Mouse (Mus musculus): ENCODE data around the gene Gm14214. TPM values are rescaled to one million over a fixed set of nuclear protein-coding genes. Genes with fewer than 3 reads are reported as not detected.

Gene Gm14214
- polyA plus RNA-seq, 1 experiment from 2014 or later: not detected

DNA sequence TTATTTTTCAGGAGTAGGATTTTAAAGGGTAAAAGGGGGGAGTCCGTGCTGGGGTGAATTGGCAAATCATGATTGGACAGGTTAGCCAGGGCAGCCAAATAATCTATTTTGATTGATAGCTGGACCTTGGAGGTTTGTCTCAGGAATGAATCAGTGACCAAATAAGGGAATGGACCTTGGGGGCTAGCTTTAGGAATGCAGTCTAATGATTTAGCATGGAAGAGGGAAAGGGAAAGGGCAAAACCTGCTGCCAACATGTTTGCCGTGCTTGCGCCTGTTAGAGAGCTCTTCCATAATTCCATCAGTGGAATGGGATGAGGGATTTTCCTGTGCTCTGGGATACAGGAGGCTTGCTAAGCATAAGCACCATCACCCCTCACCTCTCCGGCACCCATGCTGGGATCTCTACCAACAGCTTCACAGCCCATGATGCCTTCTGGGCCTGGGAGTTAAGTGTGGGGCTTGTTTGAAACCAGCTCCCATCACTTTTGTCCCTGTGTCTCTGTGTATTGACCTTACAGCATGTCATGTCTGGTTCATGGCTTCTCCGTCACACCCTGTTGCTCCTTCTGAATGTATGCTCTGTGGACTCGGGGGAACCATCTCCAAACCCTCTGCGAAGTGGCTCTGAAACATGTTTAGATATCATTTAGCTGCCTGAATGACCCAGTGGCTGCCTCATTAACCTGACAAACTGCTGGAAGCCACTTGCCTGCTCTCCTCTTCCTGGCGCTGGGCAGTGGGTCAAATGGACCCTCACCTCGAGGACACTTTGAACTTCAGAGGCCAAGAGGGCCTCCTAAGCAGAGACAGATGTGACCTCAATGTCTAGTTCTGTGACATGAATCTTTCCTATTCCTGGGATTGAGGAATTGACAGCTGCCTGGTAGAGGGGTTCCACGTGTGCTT is 26.7 kb downstream of the Gm14214 start:
- ATAC-seq (ENCODE audit: low read depth): no peak
- no peaks in the 10 kb centered on the region for H3K36me3 ChIP-seq (ENCODE audit: control insufficient read depth, insufficient read depth)
- no peaks in the 10 kb centered on the region for H3K9me3 ChIP-seq (replicated peaks; ENCODE audit: control insufficient read depth, low read length)
- no peak overlapping the region for H3K27ac ChIP-seq (ENCODE audit: low read length)
- no peak overlapping the region for H3K9ac ChIP-seq (ENCODE audit: low read depth, low read length)
- no peak overlapping the region for H3K4me2 ChIP-seq (ENCODE audit: low read depth, low read length)
- WGBS (ENCODE audit: insufficient replicate concordance): 67% methylated on average over 10 of the region's 10 CpGs
- H3K4me1 ChIP-seq (ENCODE audit: control insufficient read depth, low read depth, low read length): no peaks in the 10 kb centered on the region
- H3K4me3 ChIP-seq (ENCODE audit: low read depth, low read length): no peak overlapping the region
- no peaks in the 10 kb centered on the region for H3K27me3 ChIP-seq (ENCODE audit: control insufficient read depth, insufficient read depth, low read depth, low read length)

DNA sequence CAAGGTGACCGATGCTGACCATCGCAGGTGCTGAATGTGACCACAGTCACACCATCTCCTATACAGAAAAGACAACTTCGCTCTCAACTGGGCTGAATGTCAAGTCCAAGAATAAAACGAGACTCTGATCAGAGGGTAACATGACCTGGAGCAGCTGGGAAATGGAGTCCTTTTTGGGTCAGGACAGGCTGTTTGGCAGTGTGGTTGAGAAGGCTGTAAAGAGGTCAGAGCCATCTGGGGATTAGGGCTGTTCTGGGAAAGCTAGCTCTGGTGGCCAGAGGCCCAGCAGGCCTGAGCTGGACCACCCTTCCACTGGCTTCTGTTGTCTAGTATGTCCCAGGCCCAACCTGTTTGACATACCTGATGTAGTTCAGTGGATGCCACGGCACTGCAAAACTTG is 31.2 kb downstream of the Gm14214 start:
- Histone ChIP-seq H3K4me1 (ENCODE audit: control insufficient read depth, low read depth, low read length) (no peaks in the 10 kb centered on the region), H3K9me3 (replicated peaks; ENCODE audit: control insufficient read depth, low read length) (no peaks in the 10 kb centered on the region), H3K36me3 (ENCODE audit: control insufficient read depth, insufficient read depth) (no peaks in the 10 kb centered on the region), H3K27me3 (ENCODE audit: control insufficient read depth, insufficient read depth, low read depth, low read length) (no peaks in the 10 kb centered on the region), H3K27ac (ENCODE audit: low read length) (no peak overlapping the region), H3K4me3 (ENCODE audit: low read depth, low read length) (no peak overlapping the region), H3K9ac (ENCODE audit: low read depth, low read length) (no peak overlapping the region), H3K4me2 (ENCODE audit: low read depth, low read length) (no peak overlapping the region)
- WGBS (ENCODE audit: insufficient replicate concordance): 76% methylated on average over 5 of the region's 5 CpGs
- ATAC-seq (ENCODE audit: low read depth): no peak

GRCm38 (mm10) chr2:154735986-154736385 is 33.8 kb downstream of the Gm14214 start:
- no peaks in the 10 kb centered on the region for H3K4me1 ChIP-seq (ENCODE audit: control insufficient read depth, low read depth, low read length)
- no peaks in the 10 kb centered on the region for H3K27me3 ChIP-seq (ENCODE audit: control insufficient read depth, insufficient read depth, low read depth, low read length)
- no peak overlapping the region for H3K27ac ChIP-seq (ENCODE audit: low read length)
- H3K9me3 ChIP-seq (replicated peaks; ENCODE audit: control insufficient read depth, low read length): no peaks in the 10 kb centered on the region
- no peak for ATAC-seq (ENCODE audit: low read depth)
- no peaks in the 10 kb centered on the region for H3K36me3 ChIP-seq (ENCODE audit: control insufficient read depth, insufficient read depth)
- no peak overlapping the region for H3K4me3 ChIP-seq (ENCODE audit: low read depth, low read length)
- WGBS (ENCODE audit: insufficient replicate concordance): 46% methylated on average over 7 of the region's 7 CpGs
- no peak overlapping the region for H3K9ac ChIP-seq (ENCODE audit: low read depth, low read length)
- no peak overlapping the region for H3K4me2 ChIP-seq (ENCODE audit: low read depth, low read length)

- no peaks in the 10 kb centered on the region for H3K9me3 ChIP-seq (replicated peaks; ENCODE audit: control insufficient read depth, low read length)
- WGBS (ENCODE audit: insufficient replicate concordance): 56% methylated on average over 7 of the region's 7 CpGs
Measured at GRCm38 (mm10) chr2:154735416-154735815, 34.4 kb downstream of the Gm14214 start.

DNA sequence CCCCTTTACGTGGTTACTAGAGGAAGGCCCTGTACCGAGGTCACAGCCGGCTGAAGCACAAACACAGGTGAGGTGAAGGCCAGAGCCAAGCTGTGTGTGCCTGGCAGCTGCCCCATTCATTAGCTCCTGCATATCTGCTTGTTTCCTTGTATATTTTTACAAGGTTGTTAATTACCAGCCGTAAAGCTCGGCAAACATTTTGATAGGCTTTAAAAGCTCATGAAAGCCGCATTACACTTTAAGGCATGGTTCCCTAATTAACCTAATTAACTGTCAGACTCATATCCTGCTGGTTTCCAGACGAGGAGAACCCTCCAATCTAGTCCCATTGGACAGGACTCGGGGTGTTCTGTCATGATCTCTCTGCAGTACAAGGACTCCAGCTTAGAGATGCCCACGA is 34.9 kb downstream of the Gm14214 start:
- Histone ChIP-seq H3K9ac (ENCODE audit: low read depth, low read length) (no peak overlapping the region), H3K4me3 (ENCODE audit: low read depth, low read length) (no peak overlapping the region), H3K36me3 (ENCODE audit: control insufficient read depth, insufficient read depth) (no peaks in the 10 kb centered on the region), H3K4me2 (ENCODE audit: low read depth, low read length) (no peak overlapping the region), H3K9me3 (replicated peaks; ENCODE audit: control insufficient read depth, low read length) (no peaks in the 10 kb centered on the region), H3K27ac (ENCODE audit: low read length) (no peak overlapping the region), H3K27me3 (ENCODE audit: control insufficient read depth, insufficient read depth, low read depth, low read length) (no peaks in the 10 kb centered on the region), H3K4me1 (ENCODE audit: control insufficient read depth, low read depth, low read length) (no peaks in the 10 kb centered on the region)
- ATAC-seq (ENCODE audit: low read depth): no peak
- 51% methylated on average over 9 of the region's 9 CpGs for WGBS (ENCODE audit: insufficient replicate concordance)

More at GRCm38 (mm10) chr2:154735416-154735815, 34.4 kb downstream of the Gm14214 start:
- Histone ChIP-seq H3K9ac (ENCODE audit: low read depth, low read length) (no peak overlapping the region), H3K36me3 (ENCODE audit: control insufficient read depth, insufficient read depth) (no peaks in the 10 kb centered on the region), H3K4me3 (ENCODE audit: low read depth, low read length) (no peak overlapping the region), H3K27ac (ENCODE audit: low read length) (no peak overlapping the region), H3K4me1 (ENCODE audit: control insufficient read depth, low read depth, low read length) (no peaks in the 10 kb centered on the region), H3K4me2 (ENCODE audit: low read depth, low read length) (no peak overlapping the region), H3K27me3 (ENCODE audit: control insufficient read depth, insufficient read depth, low read depth, low read length) (no peaks in the 10 kb centered on the region)
- ATAC-seq (ENCODE audit: low read depth): no peak

DNA sequence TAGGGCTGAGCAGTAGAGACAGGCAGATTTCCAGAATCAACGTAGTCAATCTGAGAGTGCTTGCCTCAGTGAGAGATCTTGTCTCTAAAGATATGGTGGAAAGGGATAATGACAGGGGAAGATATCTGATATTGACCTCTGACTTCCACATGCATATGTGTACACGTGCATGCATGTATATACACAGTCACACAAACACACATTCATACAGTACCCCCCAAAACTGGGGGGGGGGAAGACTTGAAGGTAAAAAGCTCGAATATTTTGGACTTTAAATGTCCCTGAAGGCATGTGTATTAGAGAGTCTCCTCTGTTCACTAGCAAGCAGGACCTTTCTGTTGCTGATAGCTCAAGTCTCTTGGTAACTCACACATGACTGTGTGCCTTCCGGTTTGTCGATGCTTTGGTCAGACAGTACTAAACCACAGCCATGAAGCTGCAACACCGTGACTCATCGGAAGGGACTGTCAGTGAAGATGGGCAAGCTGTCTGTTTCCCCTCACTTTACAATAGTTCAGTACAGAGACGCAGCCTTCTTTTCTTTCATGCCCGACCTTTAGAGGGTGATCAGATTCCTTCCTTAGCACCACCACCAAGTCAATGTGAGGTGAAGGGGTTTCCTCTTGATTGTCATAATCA is 37.2 kb downstream of the Gm14214 start:
- WGBS (ENCODE audit: insufficient replicate concordance): 32% methylated on average over 9 of the region's 9 CpGs
- Histone ChIP-seq H3K4me1 (ENCODE audit: control insufficient read depth, low read depth, low read length) (no peaks in the 10 kb centered on the region), H3K27me3 (ENCODE audit: control insufficient read depth, insufficient read depth, low read depth, low read length) (no peaks in the 10 kb centered on the region), H3K4me2 (ENCODE audit: low read depth, low read length) (no peak overlapping the region), H3K36me3 (ENCODE audit: control insufficient read depth, insufficient read depth) (no peaks in the 10 kb centered on the region), H3K9me3 (replicated peaks; ENCODE audit: control insufficient read depth, low read length) (no peaks in the 10 kb centered on the region), H3K27ac (ENCODE audit: low read length) (no peak overlapping the region), H3K9ac (ENCODE audit: low read depth, low read length) (no peak overlapping the region), H3K4me3 (ENCODE audit: low read depth, low read length) (no peak overlapping the region)
- no peak for ATAC-seq (ENCODE audit: low read depth)

GRCm38 (mm10) chr2:154731916-154732315 is 37.9 kb downstream of the Gm14214 start:
- no peaks in the 10 kb centered on the region for H3K4me1 ChIP-seq (ENCODE audit: control insufficient read depth, low read depth, low read length)
- H3K4me2 ChIP-seq (ENCODE audit: low read depth, low read length): no peak overlapping the region
- 48% methylated on average over 2 of the region's 2 CpGs for WGBS (ENCODE audit: insufficient replicate concordance)
- H3K4me3 ChIP-seq (ENCODE audit: low read depth, low read length): no peak overlapping the region
- no peak overlapping the region for H3K9ac ChIP-seq (ENCODE audit: low read depth, low read length)
- no peak for ATAC-seq (ENCODE audit: low read depth)
- no peak overlapping the region for H3K27ac ChIP-seq (ENCODE audit: low read length)
- H3K36me3 ChIP-seq (ENCODE audit: control insufficient read depth, insufficient read depth): no peaks in the 10 kb centered on the region
- H3K9me3 ChIP-seq (replicated peaks; ENCODE audit: control insufficient read depth, low read length): no peaks in the 10 kb centered on the region
- H3K27me3 ChIP-seq (ENCODE audit: control insufficient read depth, insufficient read depth, low read depth, low read length): no peaks in the 10 kb centered on the region

DNA sequence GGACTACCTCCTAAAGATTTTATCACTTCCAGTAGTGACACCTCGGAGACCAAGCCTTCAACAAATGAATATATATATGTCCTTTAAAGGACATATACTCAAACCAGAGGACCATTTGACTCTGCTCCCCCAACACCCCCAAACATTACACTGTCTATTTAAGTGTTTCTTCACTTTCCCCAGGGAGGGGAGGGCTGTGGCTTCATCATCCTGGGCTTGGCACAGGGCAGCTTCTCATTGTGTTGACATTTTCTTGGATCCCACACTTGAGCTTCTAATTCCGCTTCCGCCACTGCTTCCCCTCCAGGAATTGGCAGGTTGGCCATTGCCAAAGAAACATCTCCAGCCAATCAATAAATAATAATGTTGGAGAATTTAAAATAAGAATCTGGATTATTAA is 39.0 kb downstream of the Gm14214 start:
- H3K4me3 ChIP-seq (ENCODE audit: low read depth, low read length): no peak overlapping the region
- no peaks in the 10 kb centered on the region for H3K4me1 ChIP-seq (ENCODE audit: control insufficient read depth, low read depth, low read length)
- H3K9me3 ChIP-seq (replicated peaks; ENCODE audit: control insufficient read depth, low read length): no peaks in the 10 kb centered on the region

GRCm38 (mm10) chr2:154729737-154730136 is 40.1 kb downstream of the Gm14214 start:
- no peak overlapping the region for H3K27ac ChIP-seq (ENCODE audit: low read length)
- H3K4me3 ChIP-seq (ENCODE audit: low read depth, low read length): no peak overlapping the region
- H3K36me3 ChIP-seq (ENCODE audit: control insufficient read depth, insufficient read depth): no peaks in the 10 kb centered on the region
- no peak overlapping the region for H3K4me2 ChIP-seq (ENCODE audit: low read depth, low read length)
- no peaks in the 10 kb centered on the region for H3K4me1 ChIP-seq (ENCODE audit: control insufficient read depth, low read depth, low read length)
- no peak for ATAC-seq (ENCODE audit: low read depth)
- H3K9ac ChIP-seq (ENCODE audit: low read depth, low read length): no peak overlapping the region
- H3K27me3 ChIP-seq (ENCODE audit: control insufficient read depth, insufficient read depth, low read depth, low read length): no peaks in the 10 kb centered on the region
- no peaks in the 10 kb centered on the region for H3K9me3 ChIP-seq (replicated peaks; ENCODE audit: control insufficient read depth, low read length)
- WGBS (ENCODE audit: insufficient replicate concordance): 34% methylated on average over 3 of the region's 3 CpGs

More for the DNA sequence above, 39.0 kb downstream of the Gm14214 start:
- ATAC-seq (ENCODE audit: low read depth): no peak
- no peak overlapping the region for H3K9ac ChIP-seq (ENCODE audit: low read depth, low read length)
- no peak overlapping the region for H3K27ac ChIP-seq (ENCODE audit: low read length)
- no peak overlapping the region for H3K4me2 ChIP-seq (ENCODE audit: low read depth, low read length)
- H3K36me3 ChIP-seq (ENCODE audit: control insufficient read depth, insufficient read depth): no peaks in the 10 kb centered on the region
- no peaks in the 10 kb centered on the region for H3K27me3 ChIP-seq (ENCODE audit: control insufficient read depth, insufficient read depth, low read depth, low read length)
- 69% methylated on average over 3 of the region's 3 CpGs for WGBS (ENCODE audit: insufficient replicate concordance)
